Mouse (Mus musculus) intestine, embryonic 15.5 days (tissue): ENCODE results near the gene Cxcr4. TPM values are rescaled to one million over a fixed set of nuclear protein-coding genes. Genes with fewer than 3 reads are reported as not detected.

Experiments
- ATAC-seq: fragments of 200-750 bp; cut with Nextera tagmentation; 2 replicates; pipeline ENCODE4 v1.8.0; 2017; ENCODE audit warnings: moderate TSS enrichment, moderate library complexity
- H3K27ac ChIP-seq: fragments of 300-500 bp; sonication (generic); 2 replicates; pipeline ENCODE4 v1.5.1; 2015; ENCODE audit warnings: mild to moderate bottlenecking, inconsistent platforms
- H3K27me3 ChIP-seq: fragments of 300-500 bp; sonication (generic); replicated peaks from 2 replicates; pipeline ENCODE4 v1.6.1; 2015; ENCODE audit warnings: inconsistent platforms
- H3K36me3 ChIP-seq: fragments of 300-500 bp; sonication (generic); 2 replicates; pipeline ENCODE4 v1.6.1; 2015; ENCODE audit warnings: inconsistent platforms
- H3K4me1 ChIP-seq: fragments of 300-500 bp; sonication (generic); replicated peaks from 2 replicates; pipeline ENCODE4 v1.6.1; 2015; ENCODE audit warnings: inconsistent platforms
- H3K4me2 ChIP-seq: fragments of 300-500 bp; sonication (generic); replicated peaks from 2 replicates; pipeline ENCODE4 v1.6.1; 2015; ENCODE audit warnings: mild to moderate bottlenecking, inconsistent platforms
- H3K4me3 ChIP-seq: fragments of 300-500 bp; sonication (generic); replicated peaks from 2 replicates; pipeline ENCODE4 v1.5.1; 2015; ENCODE audit warnings: inconsistent platforms
- H3K9ac ChIP-seq: fragments of 300-500 bp; sonication (generic); 2 replicates; pipeline ENCODE4 v1.6.1; 2015; ENCODE audit warnings: inconsistent platforms
- H3K9me3 ChIP-seq: fragments of 300-500 bp; sonication (generic); 2 replicates; pipeline ENCODE4 v1.6.1; 2016; ENCODE audit warnings: inconsistent platforms
- WGBS: fragments of 180-500 bp; shearing (Covaris S2); methylation state at CpG from one replicate; pipeline ENCODE4 v1.1.7; 2015; 5-methylcytosine and 5-hydroxymethylcytosine counted together
- polyA plus RNA-seq: library from polyadenylated mRNA; unstranded; fragments of >200 nt; fragmentation: Nextera tagmentation; extraction: Ambion mirVana; gene quantifications from 2 replicates; pipeline ENCODE4 v1.2.1, GENCODE M21; 2015

Gene Cxcr4
- polyA plus RNA-seq, 1 experiment from 2014 or later, result 3.1 TPM

- H3K9ac ChIP-seq, result no peak overlapping the region
- no peak overlapping the region for H3K4me2 ChIP-seq
- peaks cover 4% of the 10 kb centered on the region; the same call in 1 of the 2 replicates for H3K27me3 ChIP-seq
- H3K9me3 ChIP-seq, result no peaks in the 10 kb centered on the region
- 36% methylated on average over 12 of the region's 12 CpGs for WGBS
- ATAC-seq, result no peak
- H3K36me3 ChIP-seq, result no peaks in the 10 kb centered on the region
- H3K4me3 ChIP-seq, result no peak overlapping the region
- no peak overlapping the region for H3K27ac ChIP-seq
- H3K4me1 ChIP-seq, result peaks cover 17% of the 10 kb centered on the region
Measured at GRCm38 (mm10) chr1:128594353-128595104, 2.4 kb upstream of the Cxcr4 start.

DNA sequence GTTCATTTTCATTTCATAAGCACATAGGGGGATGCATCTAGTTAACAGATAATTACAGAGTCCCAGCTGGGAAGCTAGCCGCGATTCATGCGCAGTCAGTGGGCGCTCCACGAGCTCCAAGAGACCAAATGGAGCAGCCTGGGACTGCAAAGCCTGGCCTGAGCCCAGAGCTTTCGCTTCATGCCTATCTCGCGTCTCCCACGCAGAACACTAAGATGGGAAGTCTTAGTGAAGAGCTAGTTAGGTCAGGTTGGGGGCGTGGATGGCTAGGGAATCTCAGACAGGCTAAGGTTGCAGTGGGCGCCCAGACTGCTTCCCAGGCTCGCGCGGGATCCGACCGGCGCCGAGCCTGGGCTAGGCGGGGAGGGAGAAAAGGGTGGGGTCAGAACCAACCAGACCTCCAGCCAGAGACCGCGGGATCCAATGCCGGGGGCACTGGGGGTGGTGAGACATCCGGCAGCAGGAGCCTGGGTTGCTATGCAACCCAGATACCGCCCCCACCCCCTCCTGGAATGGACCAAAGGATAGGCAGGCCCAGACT lies 938 bp upstream of the Cxcr4 start:
- Histone ChIP-seq H3K27me3 (peaks cover 4% of the 10 kb centered on the region; the same call in 1 of the 2 replicates), H3K27ac (no peak overlapping the region), H3K9me3 (no peaks in the 10 kb centered on the region), H3K4me2 (peak overlapping the region; percentile 92), H3K36me3 (no peaks in the 10 kb centered on the region), H3K4me1 (peaks cover 17% of the 10 kb centered on the region), H3K9ac (peak overlapping the region; percentile 27), H3K4me3 (peak overlapping the region; percentile 56)
- ATAC-seq, result peak; percentile 50
- WGBS, result 2% methylated on average over 24 of the region's 24 CpGs

DNA sequence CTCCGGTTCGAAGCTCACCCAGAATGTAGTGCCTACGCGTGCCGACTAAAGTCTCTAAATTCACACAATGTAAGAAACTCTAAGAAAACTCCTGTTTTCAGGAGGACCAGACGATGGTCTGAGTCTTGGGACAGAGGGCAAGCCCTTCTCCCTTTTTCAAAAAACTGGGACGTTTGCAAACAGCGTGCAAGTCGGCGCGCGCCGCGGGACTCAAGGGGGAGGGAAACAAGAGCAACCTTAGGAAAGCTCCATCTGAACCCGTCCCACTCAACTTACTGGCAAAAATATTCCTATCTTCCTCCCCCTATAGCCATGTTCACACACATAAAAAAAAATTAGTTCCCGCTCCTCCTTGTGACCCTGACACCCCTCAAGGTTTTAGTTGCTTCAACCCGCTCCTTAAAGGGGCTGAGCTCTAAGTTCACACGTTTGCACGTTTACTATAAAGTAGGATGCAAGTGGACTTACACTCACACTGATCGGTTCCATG lies 327 bp downstream of the Cxcr4 start:
- Histone ChIP-seq H3K4me1 (peaks cover 17% of the 10 kb centered on the region), H3K27me3 (peaks cover 4% of the 10 kb centered on the region; the same call in 1 of the 2 replicates), H3K27ac (no peak overlapping the region), H3K4me2 (peak overlapping the region; percentile 92), H3K9ac (peak overlapping the region; percentile 48), H3K9me3 (no peaks in the 10 kb centered on the region), H3K36me3 (no peaks in the 10 kb centered on the region), H3K4me3 (peak overlapping the region; percentile 56)
- whole genome bisulfite sequencing, result under 1% methylated on average over 20 of the region's 20 CpGs
- ATAC-seq, result peak; percentile 13

- peaks cover 4% of the 10 kb centered on the region; the same call in 1 of the 2 replicates for H3K27me3 ChIP-seq
- H3K36me3 ChIP-seq, result no peaks in the 10 kb centered on the region
- peak overlapping the region; percentile 56 for H3K4me3 ChIP-seq
- H3K27ac ChIP-seq, result no peak overlapping the region
- peak overlapping the region; percentile 48 for H3K9ac ChIP-seq
- H3K4me1 ChIP-seq, result peaks cover 17% of the 10 kb centered on the region
- ATAC-seq, result no peak; the same call in 1 of the 2 replicates
- H3K4me2 ChIP-seq, result peak overlapping the region; percentile 92
- no peaks in the 10 kb centered on the region for H3K9me3 ChIP-seq
- WGBS, result under 1% methylated on average over 63 of the region's 63 CpGs
Measured at GRCm38 (mm10) chr1:128590816-128591720, 1.0 kb downstream of the Cxcr4 start.

- Histone ChIP-seq H3K9ac (no peak overlapping the region), H3K4me2 (peak overlapping the region; percentile 92), H3K4me3 (no peak overlapping the region)
Measured at GRCm38 (mm10) chr1:128590011-128590410, 2.1 kb downstream of the Cxcr4 start.

GRCm38 (mm10) chr1:128589488-128589887 lies 2.6 kb downstream of the Cxcr4 start:
- H3K9ac ChIP-seq, result no peak overlapping the region
- no peak for ATAC-seq
- H3K27ac ChIP-seq, result no peak overlapping the region
- H3K4me3 ChIP-seq, result no peak overlapping the region
- peaks cover 4% of the 10 kb centered on the region; the same call in 1 of the 2 replicates for H3K27me3 ChIP-seq
- H3K36me3 ChIP-seq, result no peaks in the 10 kb centered on the region
- peaks cover 9% of the 10 kb centered on the region; the same call in 1 of the 2 replicates for H3K4me1 ChIP-seq
- 92% methylated on average over 9 of the region's 9 CpGs for WGBS
- no peaks in the 10 kb centered on the region for H3K9me3 ChIP-seq
- no peak overlapping the region for H3K4me2 ChIP-seq

More at GRCm38 (mm10) chr1:128590011-128590410, 2.1 kb downstream of the Cxcr4 start:
- peaks cover 4% of the 10 kb centered on the region; the same call in 1 of the 2 replicates for H3K27me3 ChIP-seq
- ATAC-seq, result no peak
- H3K36me3 ChIP-seq, result no peaks in the 10 kb centered on the region
- H3K9me3 ChIP-seq, result no peaks in the 10 kb centered on the region
- 9% methylated on average over 6 of the region's 6 CpGs for WGBS
- H3K27ac ChIP-seq, result no peak overlapping the region
- peaks cover 12% of the 10 kb centered on the region for H3K4me1 ChIP-seq

DNA sequence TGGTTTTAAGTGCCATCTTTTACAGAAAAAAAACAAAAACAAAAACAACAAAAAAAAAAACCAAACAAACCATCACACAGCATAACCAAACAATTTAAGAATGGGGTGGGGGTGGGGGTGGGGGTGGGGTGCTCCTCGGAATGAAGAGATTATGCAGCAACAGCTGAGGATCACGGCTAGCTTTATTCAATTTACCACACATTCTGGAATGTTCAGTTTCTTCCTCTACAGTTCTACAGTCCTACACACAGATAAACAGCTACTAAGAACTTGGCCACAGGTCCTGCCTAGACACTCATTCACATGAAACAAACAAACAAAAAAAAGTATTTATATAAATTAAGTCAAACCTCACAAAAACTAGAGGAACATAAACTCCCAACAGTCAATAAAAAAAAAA lies 3.8 kb downstream of the Cxcr4 start:
- no peak overlapping the region for H3K9ac ChIP-seq
- 52% methylated on average over 2 of the region's 2 CpGs for WGBS
- no peak for ATAC-seq
- H3K36me3 ChIP-seq, result no peaks in the 10 kb centered on the region
- no peak overlapping the region for H3K4me3 ChIP-seq
- peaks cover 9% of the 10 kb centered on the region; the same call in 1 of the 2 replicates for H3K4me1 ChIP-seq
- no peaks in the 10 kb centered on the region for H3K9me3 ChIP-seq
- H3K27me3 ChIP-seq, result peaks cover 4% of the 10 kb centered on the region; the same call in 1 of the 2 replicates
- H3K27ac ChIP-seq, result no peak overlapping the region
- H3K4me2 ChIP-seq, result no peak overlapping the region

DNA sequence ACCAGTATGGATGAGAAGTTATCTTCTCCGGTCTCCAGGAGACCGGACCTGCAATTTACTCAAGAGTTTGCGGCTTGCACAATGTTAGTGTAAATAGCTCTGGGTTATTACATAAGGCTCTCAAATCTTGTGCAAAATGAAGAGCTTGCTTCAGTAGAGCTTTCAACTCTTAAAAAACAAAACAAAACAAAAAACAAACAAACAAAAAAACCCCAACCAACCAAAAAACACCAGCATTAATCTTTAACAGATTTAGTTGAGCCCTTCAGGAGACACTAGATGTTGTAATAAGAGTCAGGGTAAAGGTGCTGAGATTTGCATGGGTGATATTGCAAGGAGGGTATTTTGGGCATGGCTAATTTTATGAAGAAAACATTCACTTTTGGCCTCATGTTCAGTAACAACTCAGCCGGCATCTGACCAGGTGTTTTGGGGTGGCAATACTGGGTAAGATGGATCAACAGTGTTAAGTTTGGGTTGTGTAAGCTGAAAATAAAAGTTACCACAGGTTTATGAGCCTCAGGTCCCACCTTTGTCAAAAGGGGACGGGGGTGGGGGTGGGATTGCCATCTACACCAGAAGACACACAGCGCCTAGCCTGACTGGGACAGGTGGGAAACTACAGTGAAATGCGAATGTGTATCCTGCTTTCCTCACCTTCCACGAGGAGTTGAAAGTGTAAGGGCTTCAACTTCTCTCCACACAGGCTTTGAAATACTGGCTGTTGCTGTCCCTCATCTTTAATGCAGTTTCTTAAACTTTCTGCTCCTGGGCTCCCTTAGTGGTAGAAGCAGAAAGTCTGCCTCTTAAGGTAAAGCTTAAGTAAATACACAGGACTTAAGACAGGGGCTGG lies 4.9 kb downstream of the Cxcr4 start:
- Histone ChIP-seq H3K36me3 (no peaks in the 10 kb centered on the region), H3K9me3 (no peaks in the 10 kb centered on the region), H3K27me3 (peaks cover 4% of the 10 kb centered on the region; the same call in 1 of the 2 replicates), H3K4me3 (no peak overlapping the region), H3K27ac (no peak overlapping the region), H3K4me2 (no peak overlapping the region), H3K4me1 (peaks cover 3% of the 10 kb centered on the region; the same call in 1 of the 2 replicates), H3K9ac (no peak overlapping the region)
- no peak for ATAC-seq
- 73% methylated on average over 8 of the region's 8 CpGs for WGBS

DNA sequence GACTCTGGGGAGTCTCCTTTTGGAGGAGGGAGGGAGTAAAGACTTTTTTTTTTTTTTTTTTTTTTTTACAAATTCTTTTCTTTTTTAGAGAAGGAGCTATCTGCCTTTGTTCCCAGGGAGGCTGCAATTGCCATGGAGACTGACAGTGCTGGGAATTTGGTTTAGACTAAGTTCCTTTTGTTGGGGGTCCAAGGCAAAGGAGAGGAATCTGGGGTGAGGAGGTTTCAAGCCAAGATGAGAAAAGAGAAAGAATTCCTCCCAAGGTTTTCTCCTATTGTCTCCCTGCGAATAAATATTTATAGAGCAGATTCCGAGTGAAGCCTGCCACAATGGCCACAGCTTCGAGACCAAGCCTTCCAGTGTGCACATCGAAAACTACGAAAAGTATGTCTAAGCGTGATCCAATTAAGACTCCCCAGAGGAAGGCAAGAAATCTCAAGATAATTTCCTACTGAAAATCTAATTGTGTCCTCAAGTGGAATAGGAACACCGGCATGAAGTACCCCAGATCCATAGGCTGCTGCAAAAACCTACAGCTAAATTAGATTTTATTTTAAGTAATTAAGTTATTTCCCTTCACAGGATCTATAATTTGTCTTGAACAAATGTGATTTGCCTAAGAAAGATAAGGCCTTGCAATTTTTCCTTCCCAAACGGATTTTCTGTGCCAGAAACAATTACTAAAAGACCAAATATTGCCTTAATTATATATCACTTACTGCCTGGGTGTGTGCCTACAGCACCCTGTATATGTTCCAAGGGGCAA lies 5.7 kb downstream of the Cxcr4 start:
- Histone ChIP-seq H3K36me3 (no peaks in the 10 kb centered on the region), H3K9me3 (no peaks in the 10 kb centered on the region), H3K9ac (no peak overlapping the region), H3K27ac (no peak overlapping the region), H3K27me3 (peaks cover 4% of the 10 kb centered on the region; the same call in 1 of the 2 replicates), H3K4me1 (peaks cover 3% of the 10 kb centered on the region; the same call in 1 of the 2 replicates), H3K4me2 (no peak overlapping the region), H3K4me3 (no peak overlapping the region)
- ATAC-seq, result no peak
- 57% methylated on average over 8 of the region's 8 CpGs for WGBS

GRCm38 (mm10) chr1:128585396-128586161 lies 6.5 kb downstream of the Cxcr4 start:
- ATAC-seq, result no peak
- H3K4me1 ChIP-seq, result 0 out of 2 replicates have a peak, but pooled peaks cover 1% of the 10 kb centered on the region
- H3K4me2 ChIP-seq, result no peak overlapping the region
- no peak overlapping the region for H3K27ac ChIP-seq
- WGBS, result 69% methylated on average over 3 of the region's 3 CpGs
- no peak overlapping the region for H3K4me3 ChIP-seq
- no peaks in the 10 kb centered on the region for H3K9me3 ChIP-seq
- H3K9ac ChIP-seq, result no peak overlapping the region
- H3K36me3 ChIP-seq, result no peaks in the 10 kb centered on the region
- no peaks in the 10 kb centered on the region for H3K27me3 ChIP-seq
